Mouse (Mus musculus) left cerebral cortex, postnatal 4 days (tissue): ENCODE data around the gene Hoxd4. TPM values are rescaled to one million over a fixed set of nuclear protein-coding genes. Genes with fewer than 3 reads are reported as not detected.

ENCODE experiments used
- DNase-seq: peaks from one replicate; pipeline ENCODE4 v3.0.0-alpha.2; 2022
- intact Hi-C: fragments of 180-260 bp; cut with DNase I; formaldehyde crosslinking; loops from one replicate; pipeline ENCODE4 v1.15.1; 2025
- total RNA-seq, 2 experiments: library from RNA; stranded (reverse); gene quantifications; 2 replicates each; pipeline ENCODE4 v1.2.3; 2021

Hoxd4 gene
- total RNA-seq, 2 experiments from 2014 or later: not detected

GRCm38 (mm10) chr2:74702820-74703219 lies 8.9 kb upstream of the Hoxd4 start:
- no peak for DNase-seq
- intact Hi-C loops: loop anchor here (1.0 to 5.0 kb wide), 2 partner anchors 434 to 885 kb away; no protein-coding TSS in a partner anchor

GRCm38 (mm10) chr2:74703317-74703716 lies 8.4 kb upstream of the Hoxd4 start:
- DNase-seq: no peak

GRCm38 (mm10) chr2:74703720-74704392 lies 7.9 kb upstream of the Hoxd4 start:
- intact Hi-C loops: loop anchor here (5.0 kb wide), 1 partner anchor 433 kb away; no protein-coding TSS in a partner anchor
- DNase-seq: no peak

More at GRCm38 (mm10) chr2:74703317-74703716, 8.4 kb upstream of the Hoxd4 start:
- intact Hi-C loops: loop anchor here (5.0 kb wide), 1 partner anchor 434 kb away; no protein-coding TSS in a partner anchor

GRCm38 (mm10) chr2:74704393-74704998 lies 7.2 kb upstream of the Hoxd4 start, which contains the start of gene Hoxd8:
TSS of gene Hoxd8 (plus strand) at chr2:74704615.
- no peak for DNase-seq
- intact Hi-C loops: loop anchor here (5.0 kb wide), 1 partner anchor 433 kb away; no protein-coding TSS in a partner anchor

GRCm38 (mm10) chr2:74704999-74705466 lies 6.7 kb upstream of the Hoxd4 start:
- intact Hi-C loops: loop anchor here (5.0 kb wide), 1 partner anchor 432 kb away; no protein-coding TSS in a partner anchor
- DNase-seq: no peak

- intact Hi-C loops: no loop called here
- no peak for DNase-seq
Measured at GRCm38 (mm10) chr2:74705467-74706089, 6.2 kb upstream of the Hoxd4 start.

GRCm38 (mm10) chr2:74706393-74706960 lies 5.3 kb upstream of the Hoxd4 start:
- intact Hi-C loops: no loop called here
- no peak for DNase-seq

- intact Hi-C loops: no loop called here
- no peak for DNase-seq
Measured at GRCm38 (mm10) chr2:74707599-74707998, 4.1 kb upstream of the Hoxd4 start.

GRCm38 (mm10) chr2:74708676-74709075 lies 3.1 kb upstream of the Hoxd4 start:
- no peak for DNase-seq
- intact Hi-C loops: no loop called here

GRCm38 (mm10) chr2:74709465-74710419 lies 2.0 kb upstream of the Hoxd4 start:
- no peak for DNase-seq
- intact Hi-C loops: no loop called here

- intact Hi-C loops: no loop called here
- DNase-seq: no peak
Measured at GRCm38 (mm10) chr2:74710929-74711543, 693 bp upstream of the Hoxd4 start.

GRCm38 (mm10) chr2:74713239-74714150 lies 1.8 kb downstream of the Hoxd4 start:
- intact Hi-C loops: no loop called here
- no peak for DNase-seq

- intact Hi-C loops: no loop called here
Measured at GRCm38 (mm10) chr2:74714156-74714789, 2.5 kb downstream of the Hoxd4 start.

GRCm38 (mm10) chr2:74714881-74715280 lies 3.2 kb downstream of the Hoxd4 start:
- intact Hi-C loops: loop anchor here (5.0 kb wide), 5 partner anchors 247 to 872 kb away; no protein-coding TSS in a partner anchor
- no peak for DNase-seq

More at GRCm38 (mm10) chr2:74714156-74714789, 2.5 kb downstream of the Hoxd4 start:
- no peak for DNase-seq

- peak; percentile 92 for DNase-seq
- intact Hi-C loops: loop anchor here (5.0 kb wide), 5 partner anchors 247 to 872 kb away; no protein-coding TSS in a partner anchor
Measured at GRCm38 (mm10) chr2:74715504-74716241, 3.9 kb downstream of the Hoxd4 start.

- DNase-seq: no peak
- intact Hi-C loops: no loop called here
Measured at GRCm38 (mm10) chr2:74720384-74720783, 8.7 kb downstream of the Hoxd4 start.

GRCm38 (mm10) chr2:74720955-74721491 lies 9.3 kb downstream of the Hoxd4 start:
- no peak for DNase-seq
- intact Hi-C loops: no loop called here
